Mouse (Mus musculus): ENCODE data around the gene Serpine1. TPM values are rescaled to one million over a fixed set of nuclear protein-coding genes. Genes with fewer than 3 reads are reported as not detected.

Serpine1 gene
- polyA plus RNA-seq, 2 experiments, result 0.40 to 3.9 TPM

GRCm38 (mm10) chr5:137103969-137104368 is 31.9 kb upstream of the Serpine1 start:
- no peak for TF ChIP-seq POLR2A (IDR thresholded peaks at IDR 0.05; ENCODE audit: borderline replicate concordance, extremely low read depth, insufficient read depth, insufficient read length)
- H3K9ac ChIP-seq (ENCODE audit: low read depth, low read length, severe bottlenecking), result no peak overlapping the region
- DNase-seq (ENCODE audit: low spot score) (no peak), ATAC-seq (ENCODE audit: low FRiP score, low read depth) (no peak)
- H3K27ac ChIP-seq (replicated peaks; ENCODE audit: low read depth, low read length), result no peak overlapping the region
- no peak overlapping the region for H3K4me3 ChIP-seq (replicated peaks; ENCODE audit: low read length)
- no peak overlapping the region for H3K4me2 ChIP-seq (replicated peaks; ENCODE audit: low read depth, low read length, severe bottlenecking)
- no peaks in the 10 kb centered on the region for H3K36me3 ChIP-seq (ENCODE audit: control insufficient read depth, insufficient read depth, low read length)
- no peaks in the 10 kb centered on the region for H3K9me3 ChIP-seq (ENCODE audit: control insufficient read depth, low read length)
- H3K27me3 ChIP-seq (ENCODE audit: control insufficient read depth, insufficient read depth, low read length), result no peaks in the 10 kb centered on the region
- 89% methylated on average over 2 of the region's 2 CpGs for WGBS
- H3K4me1 ChIP-seq (ENCODE audit: control insufficient read depth, insufficient read depth, low read length), result no peaks in the 10 kb centered on the region

GRCm38 (mm10) chr5:137102575-137103522 is 30.8 kb upstream of the Serpine1 start:
- no peak for TF ChIP-seq POLR2A (IDR thresholded peaks at IDR 0.05; ENCODE audit: borderline replicate concordance, extremely low read depth, insufficient read depth, insufficient read length)
- DNase-seq (ENCODE audit: low spot score) (no peak), ATAC-seq (ENCODE audit: low FRiP score, low read depth) (no peak)
- no peaks in the 10 kb centered on the region for H3K27me3 ChIP-seq (ENCODE audit: control insufficient read depth, insufficient read depth, low read length)
- H3K36me3 ChIP-seq (ENCODE audit: control insufficient read depth, insufficient read depth, low read length), result no peaks in the 10 kb centered on the region
- peak overlapping the region; percentile 40 for H3K9ac ChIP-seq (ENCODE audit: low read depth, low read length, severe bottlenecking)
- no peak overlapping the region for H3K4me2 ChIP-seq (replicated peaks; ENCODE audit: low read depth, low read length, severe bottlenecking)
- no peak overlapping the region for H3K4me3 ChIP-seq (replicated peaks; ENCODE audit: low read length)
- H3K9me3 ChIP-seq (ENCODE audit: control insufficient read depth, low read length), result no peaks in the 10 kb centered on the region
- H3K27ac ChIP-seq (replicated peaks; ENCODE audit: low read depth, low read length), result no peak overlapping the region
- H3K4me1 ChIP-seq (ENCODE audit: control insufficient read depth, insufficient read depth, low read length), result no peaks in the 10 kb centered on the region
- 69% methylated on average over 28 of the region's 28 CpGs for WGBS

GRCm38 (mm10) chr5:137102078-137102477 is 30.0 kb upstream of the Serpine1 start:
- H3K36me3 ChIP-seq (ENCODE audit: control insufficient read depth, insufficient read depth, low read length), result no peaks in the 10 kb centered on the region
- DNase-seq (ENCODE audit: low spot score) (no peak), ATAC-seq (ENCODE audit: low FRiP score, low read depth) (no peak)
- H3K9ac ChIP-seq (ENCODE audit: low read depth, low read length, severe bottlenecking), result no peak overlapping the region
- WGBS, result 76% methylated on average over 10 of the region's 10 CpGs
- TF ChIP-seq POLR2A (IDR thresholded peaks at IDR 0.05; ENCODE audit: borderline replicate concordance, extremely low read depth, insufficient read depth, insufficient read length), result no peak
- no peak overlapping the region for H3K27ac ChIP-seq (replicated peaks; ENCODE audit: low read depth, low read length)
- H3K4me3 ChIP-seq (replicated peaks; ENCODE audit: low read length), result no peak overlapping the region
- H3K4me2 ChIP-seq (replicated peaks; ENCODE audit: low read depth, low read length, severe bottlenecking), result no peak overlapping the region
- no peaks in the 10 kb centered on the region for H3K9me3 ChIP-seq (ENCODE audit: control insufficient read depth, low read length)
- no peaks in the 10 kb centered on the region for H3K27me3 ChIP-seq (ENCODE audit: control insufficient read depth, insufficient read depth, low read length)
- no peaks in the 10 kb centered on the region for H3K4me1 ChIP-seq (ENCODE audit: control insufficient read depth, insufficient read depth, low read length)

GRCm38 (mm10) chr5:137100660-137101059 is 28.6 kb upstream of the Serpine1 start:
- Histone ChIP-seq H3K27ac (replicated peaks; ENCODE audit: low read depth, low read length) (no peak overlapping the region), H3K9ac (ENCODE audit: low read depth, low read length, severe bottlenecking) (no peak overlapping the region), H3K27me3 (ENCODE audit: control insufficient read depth, insufficient read depth, low read length) (no peaks in the 10 kb centered on the region), H3K4me2 (replicated peaks; ENCODE audit: low read depth, low read length, severe bottlenecking) (no peak overlapping the region), H3K36me3 (ENCODE audit: control insufficient read depth, insufficient read depth, low read length) (no peaks in the 10 kb centered on the region), H3K4me1 (ENCODE audit: control insufficient read depth, insufficient read depth, low read length) (no peaks in the 10 kb centered on the region), H3K9me3 (ENCODE audit: control insufficient read depth, low read length) (no peaks in the 10 kb centered on the region), H3K4me3 (replicated peaks; ENCODE audit: low read length) (no peak overlapping the region)
- TF ChIP-seq POLR2A (IDR thresholded peaks at IDR 0.05; ENCODE audit: borderline replicate concordance, extremely low read depth, insufficient read depth, insufficient read length), result no peak
- DNase-seq (ENCODE audit: low spot score) (no peak), ATAC-seq (ENCODE audit: low FRiP score, low read depth) (no peak)
- WGBS, result 46% methylated on average over 4 of the region's 4 CpGs

- Histone ChIP-seq H3K9me3 (ENCODE audit: control insufficient read depth, low read length) (no peaks in the 10 kb centered on the region), H3K27ac (replicated peaks; ENCODE audit: low read depth, low read length) (no peak overlapping the region), H3K4me2 (replicated peaks; ENCODE audit: low read depth, low read length, severe bottlenecking) (no peak overlapping the region), H3K36me3 (ENCODE audit: control insufficient read depth, insufficient read depth, low read length) (no peaks in the 10 kb centered on the region), H3K4me3 (replicated peaks; ENCODE audit: low read length) (no peak overlapping the region), H3K4me1 (ENCODE audit: control insufficient read depth, insufficient read depth, low read length) (no peaks in the 10 kb centered on the region), H3K27me3 (ENCODE audit: control insufficient read depth, insufficient read depth, low read length) (no peaks in the 10 kb centered on the region), H3K9ac (ENCODE audit: low read depth, low read length, severe bottlenecking) (no peak overlapping the region)
- ATAC-seq (ENCODE audit: low FRiP score, low read depth) (no peak), DNase-seq (ENCODE audit: low spot score) (no peak)
- TF ChIP-seq POLR2A (IDR thresholded peaks at IDR 0.05; ENCODE audit: borderline replicate concordance, extremely low read depth, insufficient read depth, insufficient read length), result no peak
- WGBS, result 73% methylated on average over 11 of the region's 11 CpGs
These were observed 26.4 kb upstream of the Serpine1 start for GRCm38 (mm10) chr5:137098418-137098817.

Measured in limb, embryonic 14.5 days (tissue).